In genomic region chr16:26519596-26519995, GRCm38 (mm10) we compare ENCODE assay signal across 8 mouse cellular contexts. TPM values are rescaled to one million over a fixed set of nuclear protein-coding genes. Genes with fewer than 3 reads are reported as not detected.
DNase-seq lines count a peak whose midpoint lies in the region; ATAC-seq lines count a peak whose summit lies in the region.
"Had no signal": no experiment of that assay in that cellular context is flagged by ENCODE, and none has a peak within 500 bp of the region (broad histone marks: within the 10 kb centered on the region; RNA-seq: fewer than 3 reads in every experiment).

No protein-coding gene starts in this region.

- WGBS in hindbrain, embryonic 11.5 days = 73% methylated on average over 2 of the region's 2 CpGs
- 62% methylated on average over 2 of the region's 2 CpGs for WGBS in hindbrain, embryonic 12.5 days
- WGBS in embryonic facial prominence, embryonic 11.5 days = 63% methylated on average over 2 of the region's 2 CpGs

- H3K27me3 ChIP-seq in hindbrain, embryonic 11.5 days (ENCODE audit: control insufficient read depth, insufficient read depth, low read length) = no peaks in the 10 kb centered on the region
- H3K27me3 ChIP-seq in hindbrain, embryonic 12.5 days = no peaks in the 10 kb centered on the region
- no peaks in the 10 kb centered on the region for H3K27me3 ChIP-seq in embryonic facial prominence, embryonic 11.5 days (ENCODE audit: control insufficient read depth, insufficient read depth, low read length)

- H3K27ac ChIP-seq in hindbrain, embryonic 11.5 days (ENCODE audit: low read depth, low read length) = no peak overlapping the region
- H3K27ac ChIP-seq in hindbrain, embryonic 12.5 days = no peak overlapping the region
- H3K27ac ChIP-seq in embryonic facial prominence, embryonic 11.5 days (replicated peaks; ENCODE audit: low read depth, low read length) = no peak overlapping the region

- no peak overlapping the region for H3K4me3 ChIP-seq in hindbrain, embryonic 11.5 days (ENCODE audit: low read depth, low read length)
- no peak overlapping the region for H3K4me3 ChIP-seq in hindbrain, embryonic 12.5 days
- H3K4me3 ChIP-seq in embryonic facial prominence, embryonic 11.5 days (ENCODE audit: low read depth, low read length) = no peak overlapping the region

- H3K36me3 ChIP-seq in hindbrain, embryonic 11.5 days (ENCODE audit: control insufficient read depth, insufficient read depth, low read length) = no peaks in the 10 kb centered on the region
- no peaks in the 10 kb centered on the region for H3K36me3 ChIP-seq in hindbrain, embryonic 12.5 days
- no peaks in the 10 kb centered on the region for H3K36me3 ChIP-seq in embryonic facial prominence, embryonic 11.5 days (replicated peaks; ENCODE audit: control insufficient read depth, insufficient read depth, low read depth, low read length)

- no peak overlapping the region for H3K4me2 ChIP-seq in hindbrain, embryonic 11.5 days (replicated peaks; ENCODE audit: low read depth, low read length)
- no peak overlapping the region for H3K4me2 ChIP-seq in hindbrain, embryonic 12.5 days (replicated peaks)
- no peak overlapping the region for H3K4me2 ChIP-seq in embryonic facial prominence, embryonic 11.5 days (ENCODE audit: low read depth, low read length)

- DNase-seq in hindbrain, embryonic 11.5 days (ENCODE audit: low spot score) = peak; percentile 55
- DNase-seq in urinary bladder, postnatal 14 days (ENCODE audit: low spot score) = peak; percentile 32
- DNase-seq in urinary bladder, adult 2 months (ENCODE audit: low spot score) = no peak
- peak; percentile 54 for DNase-seq in embryonic facial prominence, embryonic 11.5 days (ENCODE audit: low spot score)
- DNase-seq in retina, postnatal 1 day = peak; percentile 50
- DNase-seq in thymus, postnatal 14 days = no peak

- H3K9ac ChIP-seq in hindbrain, embryonic 11.5 days (ENCODE audit: low read depth, low read length) = no peak overlapping the region
- H3K9ac ChIP-seq in hindbrain, embryonic 12.5 days = no peak overlapping the region
- H3K9ac ChIP-seq in embryonic facial prominence, embryonic 11.5 days (replicated peaks; ENCODE audit: low read length) = no peak overlapping the region

- H3K4me1 ChIP-seq in hindbrain, embryonic 11.5 days (replicated peaks; ENCODE audit: control insufficient read depth, insufficient read depth, low read length) = no peaks in the 10 kb centered on the region
- no peaks in the 10 kb centered on the region for H3K4me1 ChIP-seq in hindbrain, embryonic 12.5 days
- H3K4me1 ChIP-seq in embryonic facial prominence, embryonic 11.5 days (ENCODE audit: control insufficient read depth, insufficient read depth, low read length) = no peaks in the 10 kb centered on the region

- H3K9me3 ChIP-seq in hindbrain, embryonic 11.5 days (ENCODE audit: control insufficient read depth, low read length) = no peaks in the 10 kb centered on the region
- H3K9me3 ChIP-seq in hindbrain, embryonic 12.5 days (replicated peaks) = no peaks in the 10 kb centered on the region
- no peaks in the 10 kb centered on the region for H3K9me3 ChIP-seq in embryonic facial prominence, embryonic 11.5 days (replicated peaks; ENCODE audit: control insufficient read depth, low read length)

- no peak for ATAC-seq in hindbrain, embryonic 11.5 days (ENCODE audit: low FRiP score)
- ATAC-seq in hindbrain, embryonic 12.5 days (ENCODE audit: low FRiP score) = no peak
- no peak for ATAC-seq in embryonic facial prominence, embryonic 11.5 days (replicated peaks; ENCODE audit: insufficient number of reproducible peaks, low FRiP score, low TSS enrichment, low read depth)

RNA-seq across cellular contexts. Expression of gene Tmem207, which starts 7.0 kb away (rescaled TPM):
- 0.14 TPM in 1 of 2 replicates, not detected in the other for polyA plus RNA-seq in hindbrain, embryonic 11.5 days (2014; fragmentation: Nextera tagmentation; extraction: Ambion mirVana)
- polyA plus RNA-seq in hindbrain, embryonic 12.5 days (2016; fragmentation: Nextera tagmentation; extraction: Ambion mirVana) = 0.52 TPM in 1 of 2 replicates, not detected in the other
- not detected in 2 replicates for polyA plus RNA-seq in urinary bladder, adult 2 months (2012; rRNA removed)
- not detected in 2 replicates for polyA plus RNA-seq in embryonic facial prominence, embryonic 11.5 days (2014; fragmentation: Nextera tagmentation; extraction: Ambion mirVana)
- polyA plus RNA-seq: intestine, embryonic 14.5 days had no signal

RNA-seq across cellular contexts. Expression of gene Cldn16, which starts 56.7 kb away (rescaled TPM):
- polyA plus RNA-seq in hindbrain, embryonic 11.5 days (2014; fragmentation: Nextera tagmentation; extraction: Ambion mirVana) = not detected in 2 replicates
- polyA plus RNA-seq in hindbrain, embryonic 12.5 days (2016; fragmentation: Nextera tagmentation; extraction: Ambion mirVana) = not detected in 2 replicates
- polyA plus RNA-seq in urinary bladder, adult 2 months (2012; rRNA removed) = not detected in 2 replicates
- not detected in 2 replicates for polyA plus RNA-seq in embryonic facial prominence, embryonic 11.5 days (2014; fragmentation: Nextera tagmentation; extraction: Ambion mirVana)
- polyA plus RNA-seq: intestine, embryonic 14.5 days had no signal

Comparison
In these comparisons a context has a peak if more than half of its experiments do, and no peak if none do; other contexts are left out.
1. DNase-seq: peak in hindbrain, embryonic 11.5 days (single experiment), urinary bladder, postnatal 14 days (single experiment), embryonic facial prominence, embryonic 11.5 days (single experiment) and retina, postnatal 1 day (single experiment); none in urinary bladder, adult 2 months (single experiment) and thymus, postnatal 14 days (single experiment).